Mouse (Mus musculus): ENCODE data around the gene Misp. TPM values are rescaled to one million over a fixed set of nuclear protein-coding genes. Genes with fewer than 3 reads are reported as not detected.
A peak's percentile ranks its signal among the peaks of the same experiment; 100 is the strongest.

The Misp gene
- polyA plus RNA-seq, 1 experiment from 2014 or later, result 204 TPM

DNA sequence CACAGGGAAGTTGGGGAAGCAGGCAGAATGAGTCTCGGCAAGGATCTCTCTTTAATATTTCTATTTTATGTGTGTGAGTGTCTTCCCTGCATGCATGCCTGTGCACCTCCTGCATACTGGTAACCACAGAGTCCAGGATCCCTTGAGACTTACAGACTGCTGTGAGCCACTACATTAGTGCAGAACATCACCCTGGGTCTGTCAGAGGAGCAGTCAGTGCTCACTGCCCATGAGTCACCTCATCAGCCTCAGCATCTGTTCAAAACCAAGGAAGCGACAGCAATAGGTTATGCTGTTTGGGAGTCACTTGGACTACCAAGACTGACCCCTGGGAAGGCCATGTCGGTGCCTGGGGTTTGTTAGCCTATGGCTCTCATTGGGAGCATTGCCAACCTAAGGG lies 21.5 kb downstream of the Misp start:
- 56% methylated on average over 3 of the region's 3 CpGs for WGBS
- Histone ChIP-seq H3K27me3 (replicated peaks; ENCODE audit: control insufficient read depth, insufficient read depth, low read length) (no peaks in the 10 kb centered on the region), H3K27ac (ENCODE audit: low read length) (0 out of 2 replicates have a peak overlapping the region, but pooled peaks have one; percentile 33), H3K36me3 (ENCODE audit: control insufficient read depth, insufficient read depth, low read length) (no peaks in the 10 kb centered on the region), H3K4me2 (ENCODE audit: low read depth, low read length) (no peak overlapping the region), H3K4me3 (ENCODE audit: low read length) (no peak overlapping the region), H3K9ac (ENCODE audit: low read depth, low read length) (no peak overlapping the region), H3K9me3 (ENCODE audit: control insufficient read depth, low read length) (no peaks in the 10 kb centered on the region), H3K4me1 (ENCODE audit: control insufficient read depth, insufficient read depth, low read length) (peaks cover 25% of the 10 kb centered on the region)
- no peak for ATAC-seq

DNA sequence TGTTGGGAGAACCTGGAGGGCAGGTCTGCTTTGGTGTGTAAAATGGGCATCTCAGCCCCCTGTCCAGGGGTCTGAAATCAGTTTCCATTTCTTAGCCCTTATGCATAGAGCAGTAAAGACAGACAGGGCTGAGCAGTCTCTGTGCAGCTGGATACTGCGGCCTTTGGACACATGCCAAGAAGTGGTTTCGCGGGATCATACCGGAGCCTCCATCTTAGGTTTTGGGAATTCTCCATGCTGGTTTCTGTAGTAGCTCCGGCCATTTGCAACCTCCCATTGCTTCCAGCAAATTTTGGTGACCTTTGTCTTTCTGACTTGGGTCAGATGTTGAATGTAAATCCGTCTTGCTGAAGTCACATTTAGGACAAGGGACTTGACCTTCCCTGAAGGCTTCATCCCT lies 22.7 kb downstream of the Misp start:
- Histone ChIP-seq H3K4me2 (ENCODE audit: low read depth, low read length) (no peak overlapping the region), H3K27me3 (replicated peaks; ENCODE audit: control insufficient read depth, insufficient read depth, low read length) (no peaks in the 10 kb centered on the region), H3K4me3 (ENCODE audit: low read length) (no peak overlapping the region), H3K9ac (ENCODE audit: low read depth, low read length) (no peak overlapping the region), H3K4me1 (ENCODE audit: control insufficient read depth, insufficient read depth, low read length) (peaks cover 25% of the 10 kb centered on the region), H3K27ac (ENCODE audit: low read length) (0 out of 2 replicates have a peak overlapping the region, but pooled peaks have one; percentile 24), H3K9me3 (ENCODE audit: control insufficient read depth, low read length) (no peaks in the 10 kb centered on the region), H3K36me3 (ENCODE audit: control insufficient read depth, insufficient read depth, low read length) (no peaks in the 10 kb centered on the region)
- 56% methylated on average over 6 of the region's 6 CpGs for WGBS
- ATAC-seq, result no peak

DNA sequence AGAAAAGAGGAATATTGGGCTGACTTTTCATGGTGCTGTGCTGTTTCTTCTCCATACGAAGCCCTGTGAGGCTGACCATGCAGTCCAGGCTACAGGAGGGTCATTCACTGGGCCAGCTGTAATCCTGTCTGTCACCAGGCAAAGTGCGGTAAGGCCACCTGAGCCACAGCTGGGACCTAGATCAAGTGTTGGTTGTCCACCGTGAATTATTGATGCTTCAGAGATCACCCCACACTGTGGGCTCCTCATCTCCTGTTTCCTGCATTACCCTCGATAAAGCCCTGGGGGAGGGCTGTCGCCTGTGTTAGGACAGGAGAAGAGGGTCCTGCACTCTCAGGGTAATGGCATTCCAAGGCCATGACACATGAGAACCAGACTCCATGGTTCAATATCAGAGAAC lies 25.8 kb downstream of the Misp start:
- H3K9ac ChIP-seq (ENCODE audit: low read depth, low read length), result no peak overlapping the region
- no peaks in the 10 kb centered on the region for H3K27me3 ChIP-seq (replicated peaks; ENCODE audit: control insufficient read depth, insufficient read depth, low read length)
- no peak overlapping the region for H3K27ac ChIP-seq (ENCODE audit: low read length)
- no peaks in the 10 kb centered on the region for H3K9me3 ChIP-seq (ENCODE audit: control insufficient read depth, low read length)
- H3K4me2 ChIP-seq (ENCODE audit: low read depth, low read length), result no peak overlapping the region
- ATAC-seq, result no peak
- WGBS, result 53% methylated on average over 5 of the region's 5 CpGs
- peaks cover 30% of the 10 kb centered on the region for H3K4me1 ChIP-seq (ENCODE audit: control insufficient read depth, insufficient read depth, low read length)
- no peaks in the 10 kb centered on the region for H3K36me3 ChIP-seq (ENCODE audit: control insufficient read depth, insufficient read depth, low read length)
- no peak overlapping the region for H3K4me3 ChIP-seq (ENCODE audit: low read length)

DNA sequence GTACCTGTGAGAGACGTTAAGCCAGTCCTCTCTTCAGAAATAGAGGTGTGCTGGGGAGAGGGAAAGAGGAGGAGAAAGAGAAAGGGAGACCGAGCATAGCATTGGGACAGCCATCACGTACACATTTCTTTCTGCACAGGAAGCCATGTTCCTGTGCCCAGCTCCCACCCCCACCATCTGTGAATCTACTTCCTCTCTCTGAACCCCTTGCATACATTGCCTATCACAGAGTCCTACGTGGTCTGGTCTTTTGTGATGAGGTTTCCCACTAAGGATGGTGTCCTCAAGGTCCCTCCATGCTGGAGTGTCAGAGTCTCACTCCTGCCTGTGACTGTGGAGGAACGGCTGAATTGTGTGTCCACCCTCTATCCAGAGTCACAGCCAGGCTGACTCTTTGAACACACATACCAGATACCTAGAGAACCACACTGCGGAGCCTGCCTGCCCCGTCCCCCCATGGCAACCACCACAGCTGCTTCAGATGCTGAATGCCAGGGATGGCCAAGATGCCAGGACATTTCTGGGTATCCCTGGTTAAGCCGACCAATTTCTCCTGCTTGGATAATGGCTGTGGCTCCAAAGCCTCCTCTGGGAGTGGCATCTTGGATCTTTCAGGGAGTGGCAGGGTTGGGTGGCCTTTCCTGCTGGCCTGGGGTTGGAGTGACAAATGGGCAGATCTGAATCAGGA lies 29.3 kb downstream of the Misp start:
- H3K36me3 ChIP-seq (ENCODE audit: control insufficient read depth, insufficient read depth, low read length), result no peaks in the 10 kb centered on the region
- peak overlapping the region; percentile 8; the same call in 1 of the 2 replicates for H3K27ac ChIP-seq (ENCODE audit: low read length)
- H3K4me3 ChIP-seq (ENCODE audit: low read length), result no peak overlapping the region
- no peaks in the 10 kb centered on the region for H3K27me3 ChIP-seq (replicated peaks; ENCODE audit: control insufficient read depth, insufficient read depth, low read length)
- no peak overlapping the region for H3K4me2 ChIP-seq (ENCODE audit: low read depth, low read length)
- H3K9ac ChIP-seq (ENCODE audit: low read depth, low read length), result no peak overlapping the region
- peaks cover 30% of the 10 kb centered on the region for H3K4me1 ChIP-seq (ENCODE audit: control insufficient read depth, insufficient read depth, low read length)
- H3K9me3 ChIP-seq (ENCODE audit: control insufficient read depth, low read length), result no peaks in the 10 kb centered on the region
- 76% methylated on average over 8 of the region's 8 CpGs for WGBS
- no peak for ATAC-seq

DNA sequence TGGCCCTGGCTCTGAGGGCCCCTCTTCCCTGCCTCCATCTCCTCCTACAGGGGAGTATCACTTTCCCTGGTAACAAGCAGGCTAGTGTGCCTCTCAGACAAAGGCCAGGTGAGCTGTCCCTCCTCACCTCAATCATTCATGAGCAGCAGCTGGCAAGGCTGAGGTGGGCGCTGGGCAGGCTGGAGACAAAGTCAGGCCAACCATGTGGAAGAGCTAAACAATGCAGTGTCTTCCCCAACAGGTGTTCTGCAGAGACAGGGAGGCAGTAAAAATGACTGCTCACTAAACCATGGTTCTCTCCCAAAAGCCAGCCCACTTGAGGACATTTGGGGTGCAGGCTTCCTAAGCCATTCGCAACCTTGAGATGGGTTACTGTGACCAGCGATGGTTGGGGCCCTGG lies 30.9 kb downstream of the Misp start:
- peaks cover 3% of the 10 kb centered on the region; the same call in 1 of the 2 replicates for H3K36me3 ChIP-seq (ENCODE audit: control insufficient read depth, insufficient read depth, low read length)
- H3K9me3 ChIP-seq (ENCODE audit: control insufficient read depth, low read length), result no peaks in the 10 kb centered on the region
- peak overlapping the region; percentile 88 for H3K4me2 ChIP-seq (ENCODE audit: low read depth, low read length)
- H3K4me3 ChIP-seq (ENCODE audit: low read length), result peak overlapping the region; percentile 97; the same call in 1 of the 2 replicates
- peak overlapping the region; percentile 89 for H3K9ac ChIP-seq (ENCODE audit: low read depth, low read length)
- WGBS, result 53% methylated on average over 3 of the region's 3 CpGs
- no peaks in the 10 kb centered on the region for H3K27me3 ChIP-seq (replicated peaks; ENCODE audit: control insufficient read depth, insufficient read depth, low read length)
- peak overlapping the region; percentile 100 for H3K27ac ChIP-seq (ENCODE audit: low read length)
- peaks cover 33% of the 10 kb centered on the region for H3K4me1 ChIP-seq (ENCODE audit: control insufficient read depth, insufficient read depth, low read length)
- ATAC-seq, result no peak

DNA sequence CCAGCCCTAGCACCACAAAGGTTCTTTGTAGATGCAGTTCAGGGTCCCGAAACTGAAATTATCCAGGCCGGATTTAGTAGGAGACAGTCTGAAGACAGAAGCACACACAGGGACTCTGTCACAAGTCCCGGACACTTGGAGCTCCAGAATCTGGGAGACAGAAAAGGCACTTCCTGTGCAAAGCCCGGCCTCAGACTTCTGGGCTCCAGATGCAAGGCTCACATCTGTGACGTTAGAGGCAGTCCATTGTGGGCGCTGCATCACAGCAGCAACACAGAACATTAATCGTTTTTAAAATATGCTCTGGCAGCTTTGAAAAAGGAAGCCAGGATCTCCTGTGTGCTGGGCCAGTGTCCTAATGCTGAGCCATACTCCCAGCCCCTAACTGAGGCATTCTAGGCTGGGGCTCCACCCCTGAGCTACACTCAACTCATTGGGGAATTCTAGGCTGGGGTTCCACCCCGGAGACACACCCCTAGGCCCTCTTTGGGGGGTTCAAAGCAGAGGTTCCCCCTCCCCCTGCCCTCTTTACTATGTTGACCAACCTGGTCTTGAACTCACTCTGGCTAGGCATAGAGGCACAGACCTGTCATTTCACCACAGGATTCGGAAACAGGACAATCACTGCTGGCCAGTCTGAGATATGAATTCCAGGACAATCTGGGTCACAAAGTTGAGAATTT lies 31.5 kb downstream of the Misp start:
- peak overlapping the region; percentile 100 for H3K27ac ChIP-seq (ENCODE audit: low read length)
- H3K4me2 ChIP-seq (ENCODE audit: low read depth, low read length), result peak overlapping the region; percentile 88
- ATAC-seq, result no peak
- H3K4me3 ChIP-seq (ENCODE audit: low read length), result peak overlapping the region; percentile 97
- no peaks in the 10 kb centered on the region for H3K27me3 ChIP-seq (replicated peaks; ENCODE audit: control insufficient read depth, insufficient read depth, low read length)
- WGBS, result 25% methylated on average over 9 of the region's 9 CpGs
- H3K9me3 ChIP-seq (ENCODE audit: control insufficient read depth, low read length), result no peaks in the 10 kb centered on the region
- H3K9ac ChIP-seq (ENCODE audit: low read depth, low read length), result peak overlapping the region; percentile 89
- H3K36me3 ChIP-seq (ENCODE audit: control insufficient read depth, insufficient read depth, low read length), result peaks cover 5% of the 10 kb centered on the region
- H3K4me1 ChIP-seq (ENCODE audit: control insufficient read depth, insufficient read depth, low read length), result peaks cover 39% of the 10 kb centered on the region

DNA sequence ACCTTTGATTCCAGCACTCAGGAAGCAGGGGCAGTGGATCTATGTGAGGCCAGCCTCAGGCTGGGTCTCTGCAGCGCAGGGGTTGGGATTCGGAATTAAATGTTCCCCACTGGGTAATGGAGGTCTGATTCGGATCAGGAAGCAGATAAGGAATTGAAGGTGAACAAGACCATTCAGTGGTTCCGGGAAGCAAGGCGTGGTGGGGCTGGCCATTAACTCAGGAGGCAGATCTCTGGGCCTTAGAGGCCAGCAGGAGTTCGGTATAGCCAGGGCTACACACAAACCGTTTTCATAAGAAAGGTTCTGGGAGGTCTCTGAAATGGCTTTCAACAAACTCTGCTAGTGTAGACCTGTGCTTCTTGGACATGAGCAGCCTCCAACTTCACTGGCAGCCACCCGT lies 32.0 kb downstream of the Misp start:
- Histone ChIP-seq H3K9me3 (ENCODE audit: control insufficient read depth, low read length) (no peaks in the 10 kb centered on the region), H3K9ac (ENCODE audit: low read depth, low read length) (peak overlapping the region; percentile 89), H3K27ac (ENCODE audit: low read length) (peak overlapping the region; percentile 100), H3K4me2 (ENCODE audit: low read depth, low read length) (peak overlapping the region; percentile 88), H3K27me3 (replicated peaks; ENCODE audit: control insufficient read depth, insufficient read depth, low read length) (no peaks in the 10 kb centered on the region), H3K4me3 (ENCODE audit: low read length) (peak overlapping the region; percentile 97), H3K4me1 (ENCODE audit: control insufficient read depth, insufficient read depth, low read length) (peaks cover 45% of the 10 kb centered on the region), H3K36me3 (ENCODE audit: control insufficient read depth, insufficient read depth, low read length) (peaks cover 7% of the 10 kb centered on the region)
- 13% methylated on average over 8 of the region's 8 CpGs for WGBS
- no peak for ATAC-seq

DNA sequence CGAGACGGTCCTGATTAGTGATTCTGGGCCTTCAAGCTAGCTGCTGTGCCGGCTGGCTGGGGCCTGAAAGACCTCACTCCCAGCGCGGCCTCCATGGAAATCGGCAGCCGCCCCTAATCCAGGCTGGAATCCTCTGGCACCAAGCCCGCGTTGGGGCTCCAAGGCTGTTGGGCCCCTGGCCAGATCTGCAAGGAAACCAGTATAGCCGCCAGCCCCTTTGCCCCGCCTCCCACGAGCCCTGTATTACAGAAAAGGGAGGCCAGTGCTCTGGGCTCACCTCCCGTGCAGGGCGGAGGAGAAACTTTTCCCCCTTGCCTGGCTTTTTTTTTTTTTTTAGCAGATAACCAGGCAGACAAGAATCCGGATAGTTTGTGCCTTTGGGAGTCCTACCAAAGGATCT lies 32.6 kb downstream of the Misp start:
- Histone ChIP-seq H3K9ac (ENCODE audit: low read depth, low read length) (peak overlapping the region; percentile 89), H3K4me1 (ENCODE audit: control insufficient read depth, insufficient read depth, low read length) (peaks cover 51% of the 10 kb centered on the region), H3K36me3 (ENCODE audit: control insufficient read depth, insufficient read depth, low read length) (peaks cover 7% of the 10 kb centered on the region), H3K27me3 (replicated peaks; ENCODE audit: control insufficient read depth, insufficient read depth, low read length) (no peaks in the 10 kb centered on the region), H3K4me3 (ENCODE audit: low read length) (peak overlapping the region; percentile 97), H3K27ac (ENCODE audit: low read length) (peak overlapping the region; percentile 100), H3K9me3 (ENCODE audit: control insufficient read depth, low read length) (no peaks in the 10 kb centered on the region), H3K4me2 (ENCODE audit: low read depth, low read length) (peak overlapping the region; percentile 88)
- peak; percentile 57 for ATAC-seq
- WGBS, result 0% methylated on average over 15 of the region's 15 CpGs

DNA sequence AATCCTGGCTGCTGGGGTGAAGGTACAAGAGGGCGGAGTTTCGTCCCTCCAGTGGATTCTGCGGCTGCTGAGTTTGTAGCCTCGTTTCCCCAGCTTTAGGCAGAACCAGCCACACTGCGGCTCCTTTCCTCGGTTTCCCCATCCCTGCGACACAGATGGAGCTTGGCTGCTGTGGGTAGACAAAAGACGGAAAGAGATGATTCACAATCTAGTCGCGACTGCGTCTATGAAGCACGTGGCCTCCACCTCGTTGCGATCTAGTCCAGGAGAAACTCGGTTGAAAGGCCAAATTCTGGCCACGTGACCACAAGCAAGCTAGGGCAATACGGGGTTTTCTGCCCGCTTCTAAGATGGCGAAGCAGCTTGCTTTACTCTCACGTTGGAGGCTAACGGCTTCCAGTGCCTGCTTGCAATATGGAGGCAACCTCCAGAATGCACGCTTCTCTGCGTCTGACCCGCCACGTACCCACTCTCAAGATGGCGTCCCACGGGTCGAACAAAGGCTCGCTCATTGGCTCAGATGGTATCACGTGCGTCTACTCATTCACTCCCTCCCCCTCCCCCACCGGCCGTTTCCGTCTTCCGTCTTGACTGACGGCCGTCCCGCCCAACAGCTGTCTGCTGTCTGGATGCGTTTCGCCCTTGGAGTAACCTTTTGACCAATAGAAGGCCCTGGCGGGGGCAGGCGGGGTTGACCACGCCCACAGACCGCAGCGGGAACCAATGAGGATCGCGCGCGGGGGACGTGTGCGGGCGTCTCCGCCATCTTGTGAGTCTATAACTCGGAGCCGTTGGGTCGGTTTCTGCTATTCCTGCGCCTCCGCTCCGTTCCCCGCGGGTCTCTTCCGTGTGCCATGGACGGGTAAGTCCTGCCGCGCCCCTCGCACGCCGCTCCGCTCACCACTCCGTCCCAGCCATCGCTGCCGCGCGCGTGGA lies 33.3 kb downstream of the Misp start, which contains the start of gene Ptbp1:
Gene Ptbp1 (plus strand): TSS at position 568 of the 936 bp plus-strand sequence.
- Histone ChIP-seq H3K36me3 (ENCODE audit: control insufficient read depth, insufficient read depth, low read length) (peaks cover 9% of the 10 kb centered on the region), H3K4me2 (ENCODE audit: low read depth, low read length) (peak within 1 kb of the TSS; percentile 96), H3K9ac (ENCODE audit: low read depth, low read length) (peak within 1 kb of the TSS; percentile 100), H3K4me1 (ENCODE audit: control insufficient read depth, insufficient read depth, low read length) (peaks cover 58% of the 10 kb centered on the region), H3K27me3 (replicated peaks; ENCODE audit: control insufficient read depth, insufficient read depth, low read length) (no peaks in the 10 kb centered on the region), H3K9me3 (ENCODE audit: control insufficient read depth, low read length) (no peaks in the 10 kb centered on the region), H3K27ac (ENCODE audit: low read length) (peak within 1 kb of the TSS; percentile 100), H3K4me3 (ENCODE audit: low read length) (peak within 1 kb of the TSS; percentile 97)
- peak; percentile 83 for ATAC-seq
- WGBS, result under 1% methylated on average over 74 of the region's 75 CpGs

Measured in intestine, embryonic 16.5 days (tissue).